Mouse (Mus musculus): ENCODE results near the gene AC109138.7. TPM values are rescaled to one million over a fixed set of nuclear protein-coding genes. Genes with fewer than 3 reads are reported as not detected.
"Not testable (repeated sequence)": the region's sequence is repeated elsewhere in the genome, so short reads cannot be mapped to it uniquely, and the experiment has no call there.

Gene AC109138.7
- total RNA-seq, 1 experiment from 2014 or later: not detected

- no peak for ATAC-seq (replicated peaks in 1 of 2; ENCODE audit: insufficient read depth in 1 of 2, low FRiP score in 2 of 2, low TSS enrichment in 1 of 2, low read depth in 1 of 2, poor library complexity in 2 of 2, severe bottlenecking in 2 of 2)
Observed at GRCm38 (mm10) chr19:4229451-4230076, 15.4 kb downstream of the AC109138.7 start.

GRCm38 (mm10) chr19:4230415-4230814 is 16.3 kb downstream of the AC109138.7 start:
- no peak for ATAC-seq (replicated peaks in 1 of 2; ENCODE audit: insufficient read depth in 1 of 2, low FRiP score in 2 of 2, low TSS enrichment in 1 of 2, low read depth in 1 of 2, poor library complexity in 2 of 2, severe bottlenecking in 2 of 2)

- peak; percentile 88 to 89 for ATAC-seq (replicated peaks in 1 of 2; ENCODE audit: insufficient read depth in 1 of 2, low FRiP score in 2 of 2, low TSS enrichment in 1 of 2, low read depth in 1 of 2, poor library complexity in 2 of 2, severe bottlenecking in 2 of 2)
Observed at GRCm38 (mm10) chr19:4231253-4232185, 17.4 kb downstream of the AC109138.7 start, which contains the start of gene Pold4. Gene Pold4, plus strand, starts transcription at chr19:4231899.

GRCm38 (mm10) chr19:4232186-4232572 is 18.0 kb downstream of the AC109138.7 start:
- ATAC-seq (replicated peaks in 1 of 2; ENCODE audit: insufficient read depth in 1 of 2, low FRiP score in 2 of 2, low TSS enrichment in 1 of 2, low read depth in 1 of 2, poor library complexity in 2 of 2, severe bottlenecking in 2 of 2): 0 out of 4 replicates have a peak, but pooled peaks of 1 of the 2 experiments have one; percentile 2

- no peak for ATAC-seq (replicated peaks in 1 of 2; ENCODE audit: insufficient read depth in 1 of 2, low FRiP score in 2 of 2, low TSS enrichment in 1 of 2, low read depth in 1 of 2, poor library complexity in 2 of 2, severe bottlenecking in 2 of 2)
Observed at GRCm38 (mm10) chr19:4232651-4233050, 18.5 kb downstream of the AC109138.7 start.

- no peak for ATAC-seq (replicated peaks in 1 of 2; ENCODE audit: insufficient read depth in 1 of 2, low FRiP score in 2 of 2, low TSS enrichment in 1 of 2, low read depth in 1 of 2, poor library complexity in 2 of 2, severe bottlenecking in 2 of 2)
Observed at GRCm38 (mm10) chr19:4234548-4234947, 20.4 kb downstream of the AC109138.7 start.

- no peak for ATAC-seq (replicated peaks in 1 of 2; ENCODE audit: insufficient read depth in 1 of 2, low FRiP score in 2 of 2, low TSS enrichment in 1 of 2, low read depth in 1 of 2, poor library complexity in 2 of 2, severe bottlenecking in 2 of 2)
Observed at GRCm38 (mm10) chr19:4240247-4240668, 26.1 kb downstream of the AC109138.7 start.

- no peak for ATAC-seq (replicated peaks in 1 of 2; ENCODE audit: insufficient read depth in 1 of 2, low FRiP score in 2 of 2, low TSS enrichment in 1 of 2, low read depth in 1 of 2, poor library complexity in 2 of 2, severe bottlenecking in 2 of 2)
Observed at GRCm38 (mm10) chr19:4242416-4242815, 28.3 kb downstream of the AC109138.7 start.

- no peak for ATAC-seq (replicated peaks in 1 of 2; ENCODE audit: insufficient read depth in 1 of 2, low FRiP score in 2 of 2, low TSS enrichment in 1 of 2, low read depth in 1 of 2, poor library complexity in 2 of 2, severe bottlenecking in 2 of 2)
Observed at GRCm38 (mm10) chr19:4244775-4245174, 30.6 kb downstream of the AC109138.7 start.

- ATAC-seq (replicated peaks in 1 of 2; ENCODE audit: insufficient read depth in 1 of 2, low FRiP score in 2 of 2, low TSS enrichment in 1 of 2, low read depth in 1 of 2, poor library complexity in 2 of 2, severe bottlenecking in 2 of 2): no peak
Observed at GRCm38 (mm10) chr19:4247010-4247409, 32.9 kb downstream of the AC109138.7 start.

GRCm38 (mm10) chr19:4248683-4249082 is 34.5 kb downstream of the AC109138.7 start:
- not testable (repeated sequence) for ATAC-seq (replicated peaks in 1 of 2; ENCODE audit: insufficient read depth in 1 of 2, low FRiP score in 2 of 2, low TSS enrichment in 1 of 2, low read depth in 1 of 2, poor library complexity in 2 of 2, severe bottlenecking in 2 of 2)

GRCm38 (mm10) chr19:4254230-4254629 is 40.1 kb downstream of the AC109138.7 start:
- no peak for ATAC-seq (replicated peaks in 1 of 2; ENCODE audit: insufficient read depth in 1 of 2, low FRiP score in 2 of 2, low TSS enrichment in 1 of 2, low read depth in 1 of 2, poor library complexity in 2 of 2, severe bottlenecking in 2 of 2)

GRCm38 (mm10) chr19:4255583-4256162 is 41.5 kb downstream of the AC109138.7 start:
- no peak for ATAC-seq (replicated peaks in 1 of 2; ENCODE audit: insufficient read depth in 1 of 2, low FRiP score in 2 of 2, low TSS enrichment in 1 of 2, low read depth in 1 of 2, poor library complexity in 2 of 2, severe bottlenecking in 2 of 2)

GRCm38 (mm10) chr19:4257216-4257896 is 43.2 kb downstream of the AC109138.7 start:
- ATAC-seq (replicated peaks in 1 of 2; ENCODE audit: insufficient read depth in 1 of 2, low FRiP score in 2 of 2, low TSS enrichment in 1 of 2, low read depth in 1 of 2, poor library complexity in 2 of 2, severe bottlenecking in 2 of 2): peak; percentile 91 to 93

GRCm38 (mm10) chr19:4257897-4258252 is 43.7 kb downstream of the AC109138.7 start:
- ATAC-seq (replicated peaks in 1 of 2; ENCODE audit: insufficient read depth in 1 of 2, low FRiP score in 2 of 2, low TSS enrichment in 1 of 2, low read depth in 1 of 2, poor library complexity in 2 of 2, severe bottlenecking in 2 of 2): no peak

- ATAC-seq (replicated peaks in 1 of 2; ENCODE audit: insufficient read depth in 1 of 2, low FRiP score in 2 of 2, low TSS enrichment in 1 of 2, low read depth in 1 of 2, poor library complexity in 2 of 2, severe bottlenecking in 2 of 2): peak in 1 of 2 experiments; percentile 42; a peak in 1 of 4 replicates
Observed at GRCm38 (mm10) chr19:4261038-4261698, 47.0 kb downstream of the AC109138.7 start.

GRCm38 (mm10) chr19:4262756-4263155 is 48.6 kb downstream of the AC109138.7 start:
- ATAC-seq (replicated peaks in 1 of 2; ENCODE audit: insufficient read depth in 1 of 2, low FRiP score in 2 of 2, low TSS enrichment in 1 of 2, low read depth in 1 of 2, poor library complexity in 2 of 2, severe bottlenecking in 2 of 2): no peak

Data from hematopoietic stem cell, adult 5-6 weeks (primary cell).